In the genomic region with DNA sequence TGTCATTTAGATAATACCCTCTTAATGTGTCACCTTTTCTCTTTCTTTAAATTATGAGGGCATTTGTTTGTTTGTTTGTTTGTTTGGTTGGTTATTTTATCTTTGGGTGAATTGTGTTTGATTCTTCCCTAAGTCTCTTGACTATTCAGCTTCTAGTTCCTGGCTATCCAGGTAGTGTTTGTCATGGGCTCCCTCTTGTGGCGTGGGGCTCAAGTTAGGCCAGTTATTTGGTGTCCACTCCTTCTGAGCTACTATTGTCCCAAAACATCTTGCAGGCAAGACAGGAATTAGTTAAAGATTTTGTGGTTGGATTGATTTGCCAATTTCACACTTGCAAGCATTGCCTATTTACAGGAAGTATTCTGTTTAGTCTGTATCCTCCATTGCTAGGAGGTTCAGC, we compare ENCODE assay signal across 8 mouse cellular contexts.
DNase-seq lines count a peak whose midpoint lies in the region; ATAC-seq lines count a peak whose summit lies in the region.

No protein-coding gene starts in this region.

- DNase-seq in kidney, adult 18-20 months = peak; percentile 14
- DNase-seq in R1 (ENCODE audit: low read depth, low spot score) = peak; percentile 21
- peak; percentile 81 to 84 for DNase-seq in cerebellum, postnatal 14 days
- peak; percentile 17 for DNase-seq in layer of hippocampus, adult 9-10 months (ENCODE audit: low spot score)
- DNase-seq in right cerebral cortex, postnatal 4 days = peak; percentile 17
- DNase-seq in B cell, adult 2 months = no peak
- DNase-seq in liver, embryonic 11.5 days (ENCODE audit: low spot score) = no peak

- H3K36me3 ChIP-seq in kidney, embryonic 15.5 days = no peaks in the 10 kb centered on the region
- H3K36me3 ChIP-seq in liver, embryonic 11.5 days (ENCODE audit: control insufficient read depth, insufficient read depth, low read length) = no peaks in the 10 kb centered on the region

- no peak for ATAC-seq in kidney, embryonic 15.5 days (replicated peaks; ENCODE audit: low FRiP score)
- ATAC-seq in liver, embryonic 11.5 days (replicated peaks; ENCODE audit: low FRiP score) = no peak

- H3K4me2 ChIP-seq in kidney, embryonic 15.5 days = no peak overlapping the region
- no peak overlapping the region for H3K4me2 ChIP-seq in liver, embryonic 11.5 days

- WGBS in kidney, embryonic 15.5 days = 38% methylated on average over 1 of the region's 1 CpGs
- WGBS in liver, embryonic 11.5 days = 81% methylated on average over 1 of the region's 1 CpGs

- no peaks in the 10 kb centered on the region for H3K4me1 ChIP-seq in kidney, embryonic 15.5 days
- no peaks in the 10 kb centered on the region for H3K4me1 ChIP-seq in liver, embryonic 11.5 days (replicated peaks; ENCODE audit: control insufficient read depth, insufficient read depth, low read length)

- H3K9ac ChIP-seq in kidney, embryonic 15.5 days = no peak overlapping the region
- no peak overlapping the region for H3K9ac ChIP-seq in liver, embryonic 11.5 days (ENCODE audit: low read depth, low read length)

- H3K27ac ChIP-seq in kidney, embryonic 15.5 days = no peak overlapping the region
- no peak overlapping the region for H3K27ac ChIP-seq in liver, embryonic 11.5 days (ENCODE audit: low read depth, low read length)

- no peaks in the 10 kb centered on the region for H3K9me3 ChIP-seq in kidney, embryonic 15.5 days (replicated peaks)
- no peaks in the 10 kb centered on the region for H3K9me3 ChIP-seq in liver, embryonic 11.5 days (ENCODE audit: control insufficient read depth, low read length)

- H3K4me3 ChIP-seq in kidney, embryonic 15.5 days (replicated peaks) = no peak overlapping the region
- no peak overlapping the region for H3K4me3 ChIP-seq in liver, embryonic 11.5 days (ENCODE audit: low read depth, low read length)

- H3K27me3 ChIP-seq in kidney, embryonic 15.5 days = no peaks in the 10 kb centered on the region
- no peaks in the 10 kb centered on the region for H3K27me3 ChIP-seq in liver, embryonic 11.5 days (replicated peaks; ENCODE audit: control insufficient read depth, insufficient read depth, low read length)

Comparison
In these comparisons a context has a peak if more than half of its experiments do, and no peak if none do; other contexts are left out.
1. DNase-seq: peak in kidney, adult 18-20 months (single experiment), R1 (single experiment), cerebellum, postnatal 14 days (2 of 2), layer of hippocampus, adult 9-10 months (single experiment) and right cerebral cortex, postnatal 4 days (single experiment); none in B cell, adult 2 months (0 of 2) and liver, embryonic 11.5 days (single experiment).